Comparison of ENCODE assay signal across 8 mouse cellular contexts in the genomic region with DNA sequence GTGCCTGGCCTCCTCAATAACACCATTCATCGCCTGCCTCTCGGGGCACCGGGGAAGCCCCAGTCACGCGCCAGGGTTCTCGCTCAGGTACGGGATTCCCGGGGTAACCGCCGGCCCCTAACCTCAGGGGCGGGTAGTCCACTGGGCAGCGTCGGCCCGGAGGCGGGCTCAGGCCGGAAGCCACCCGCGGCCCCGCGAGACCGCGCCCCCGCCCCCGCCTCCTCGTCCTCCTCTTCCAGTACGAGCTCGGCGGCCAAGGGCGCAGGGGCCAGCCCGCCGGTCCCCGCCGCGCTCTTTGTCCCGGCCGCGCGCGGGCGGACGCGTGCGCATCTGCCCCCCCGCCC. TPM values are rescaled to one million over a fixed set of nuclear protein-coding genes. Genes with fewer than 3 reads are reported as not detected.
DNase-seq lines count a peak whose midpoint lies in the region; ATAC-seq and TF ChIP-seq lines count a peak whose summit lies in the region.

No protein-coding gene starts in this region.

- no peaks in the 10 kb centered on the region for H3K9me3 ChIP-seq in G1E (replicated peaks)
- H3K9me3 ChIP-seq in forebrain, postnatal 0 days (ENCODE audit: low read length) = no peaks in the 10 kb centered on the region

- WGBS in forebrain, postnatal 0 days = under 1% methylated on average over 42 of the region's 44 CpGs

- H3K9ac ChIP-seq in forebrain, postnatal 0 days = peak overlapping the region; percentile 97

- no peak for TF ChIP-seq CTCF in G1E (IDR thresholded peaks at IDR 0.05; ENCODE audit: low read depth, low read length)
- no peak for TF ChIP-seq CTCF in forebrain, postnatal 0 days (IDR thresholded peaks at IDR 0.05; ENCODE audit: low read depth)

- peak overlapping the region; percentile 79 for H3K4me2 ChIP-seq in forebrain, postnatal 0 days (ENCODE audit: low read depth)

- H3K27me3 ChIP-seq in G1E (ENCODE audit: insufficient read depth, low read length) = no peaks in the 10 kb centered on the region
- H3K27me3 ChIP-seq in forebrain, postnatal 0 days (ENCODE audit: insufficient read depth, low read length) = no peaks in the 10 kb centered on the region

- ATAC-seq in G1E (ENCODE audit: extremely low read depth, insufficient number of reproducible peaks, low FRiP score, poor library complexity, severe bottlenecking) = peak; percentile 69
- peak; percentile 59 for ATAC-seq in forebrain, postnatal 0 days
- peak; percentile 73 to 82 for ATAC-seq in hematopoietic stem cell, adult 5-6 weeks (replicated peaks in 1 of 2; ENCODE audit: insufficient read depth in 1 of 2, low FRiP score in 2 of 2, low TSS enrichment in 1 of 2, low read depth in 1 of 2, poor library complexity in 2 of 2, severe bottlenecking in 2 of 2)

- H3K36me3 ChIP-seq in G1E (replicated peaks) = peaks cover 18% of the 10 kb centered on the region
- no peaks in the 10 kb centered on the region for H3K36me3 ChIP-seq in forebrain, postnatal 0 days (ENCODE audit: insufficient read depth)

- H3K4me1 ChIP-seq in G1E (ENCODE audit: insufficient read depth, low read depth, low read length) = peaks cover 62% of the 10 kb centered on the region
- peaks cover 16% of the 10 kb centered on the region for H3K4me1 ChIP-seq in forebrain, postnatal 0 days (ENCODE audit: insufficient read depth)

- H3K27ac ChIP-seq in forebrain, postnatal 0 days (ENCODE audit: low read depth, low read length) = peak overlapping the region; percentile 96

- peak overlapping the region; percentile 77 for H3K4me3 ChIP-seq in G1E (ENCODE audit: low read depth, low read length)
- peak overlapping the region; percentile 88 for H3K4me3 ChIP-seq in forebrain, postnatal 0 days (ENCODE audit: low read depth, low read length)

- peak; percentile 83 for DNase-seq in G1E (ENCODE audit: low spot score)
- DNase-seq in cerebellum, adult 18-20 months = peak; percentile 77 to 85
- DNase-seq in forebrain, postnatal 0 days = peak; percentile 75
- peak; percentile 49 to 57 for DNase-seq in layer of hippocampus, postnatal 25 days (ENCODE audit: extremely low spot score in 1 of 2, low spot score in 1 of 2)
- peak; percentile 82 for DNase-seq in lung, postnatal 14 days
- peak; percentile 82 for DNase-seq in ovary, postnatal 36 days (ENCODE audit: low spot score)
- peak; percentile 81 for DNase-seq in thymus, postnatal 25 days

RNA-seq across cellular contexts. Expression of a gene that starts 0.6 kb away (rescaled TPM):
- total RNA-seq in G1E (2014; fragmentation: Nextera tagmentation) (87.9 and 95.4 TPM in 2 replicates), G1E (2017) (95.7 and 95.9 TPM in 2 replicates)
- polyA plus RNA-seq in G1E (2012) = 99.6 and 129 TPM in 2 replicates
- 226 and 237 TPM in 2 replicates for total RNA-seq in forebrain, postnatal 0 days (2014; rRNA removed)
- polyA plus RNA-seq in forebrain, postnatal 0 days (2015; fragmentation: Nextera tagmentation; extraction: Ambion mirVana) = 248 and 251 TPM in 2 replicates
- total RNA-seq in hematopoietic stem cell, adult 5-6 weeks (2017) = 85.5 and 94.6 TPM in 2 replicates
- 100 to 1,000 TPM; 102 to 104 TPM for total RNA-seq in layer of hippocampus, postnatal 25 days (2021)

Comparison
In these comparisons a context has a peak if more than half of its experiments do, and no peak if none do; other contexts are left out.
1. Peak in every context shown above with its lines: DNase-seq, ATAC-seq, H3K4me3 ChIP-seq and H3K27ac ChIP-seq.